Mouse (Mus musculus) cerebellum, adult 2 months (tissue): ENCODE measurements around the gene Bicc1.

Source experiments
- CTCF ChIP-seq: fragments of 200-500 bp; IDR thresholded peaks from 2 replicates; pipeline ENCODE4 v1.5.1; 2011; ENCODE audit warnings: low read depth, mild to moderate bottlenecking, control low read depth, low read length, moderate library complexity, borderline replicate concordance; ENCODE audit not compliant: insufficient read depth
- POLR2A ChIP-seq: fragments of 200-500 bp; IDR thresholded peaks from 2 replicates; pipeline ENCODE4 v1.6.1; 2011; ENCODE audit warnings: low read length, control low read depth, borderline replicate concordance; ENCODE audit not compliant: insufficient read depth

- TF ChIP-seq CTCF = no peak
- TF ChIP-seq POLR2A = no peak
Measured at GRCm38 (mm10) chr10:71159676-71160235, at the start of gene Bicc1.
